Mouse (Mus musculus): Measurements from ENCODE around the gene Aldh1a1. TPM values are rescaled to one million over a fixed set of nuclear protein-coding genes. Genes with fewer than 3 reads are reported as not detected.

The Aldh1a1 gene
- polyA plus RNA-seq, 1 experiment from 2014 or later = 1.4 TPM

- ATAC-seq (ENCODE audit: low read depth) = no peak
- 88% methylated on average over 2 of the region's 2 CpGs for WGBS
- H3K9me3 ChIP-seq (ENCODE audit: control insufficient read depth, low read length) = no peaks in the 10 kb centered on the region
Observed at GRCm38 (mm10) chr19:20559952-20560351, 67.4 kb downstream of the Aldh1a1 start.

DNA sequence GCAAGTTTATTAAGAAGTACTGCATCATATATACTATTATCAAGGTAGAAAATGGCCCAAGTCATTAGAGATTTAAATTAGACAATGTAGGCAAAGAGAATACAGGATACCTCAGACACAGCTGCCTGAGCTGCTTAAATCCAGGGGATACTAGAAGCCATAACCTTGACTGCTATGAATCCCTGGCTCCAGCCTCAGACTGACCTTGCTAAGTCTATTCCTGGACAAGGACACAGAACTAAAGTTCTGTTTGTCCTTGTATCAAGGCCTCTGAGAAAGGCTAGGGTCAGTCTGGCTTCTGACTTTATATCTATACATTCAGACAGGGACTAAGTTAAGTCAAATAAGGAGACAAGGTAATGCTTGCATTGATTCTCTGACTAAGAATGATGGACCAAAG is 69.9 kb downstream of the Aldh1a1 start:
- no peaks in the 10 kb centered on the region for H3K36me3 ChIP-seq (ENCODE audit: control insufficient read depth, insufficient read depth, low read length)
- H3K4me2 ChIP-seq (ENCODE audit: low read depth, low read length) = no peak overlapping the region
- H3K27me3 ChIP-seq (ENCODE audit: control insufficient read depth, insufficient read depth, low read length) = no peaks in the 10 kb centered on the region
- no peaks in the 10 kb centered on the region for H3K9me3 ChIP-seq (ENCODE audit: control insufficient read depth, low read length)
- H3K27ac ChIP-seq (ENCODE audit: low read depth, low read length) = no peak overlapping the region
- no peaks in the 10 kb centered on the region for H3K4me1 ChIP-seq (ENCODE audit: control insufficient read depth, insufficient read depth, low read length)
- no peak overlapping the region for H3K9ac ChIP-seq (replicated peaks; ENCODE audit: low read depth, low read length)
- H3K4me3 ChIP-seq (ENCODE audit: low read depth, low read length) = no peak overlapping the region
- ATAC-seq (ENCODE audit: low read depth) = no peak

More at GRCm38 (mm10) chr19:20559952-20560351, 67.4 kb downstream of the Aldh1a1 start:
- H3K4me3 ChIP-seq (ENCODE audit: low read depth, low read length) = no peak overlapping the region
- no peak overlapping the region for H3K4me2 ChIP-seq (ENCODE audit: low read depth, low read length)
- no peaks in the 10 kb centered on the region for H3K36me3 ChIP-seq (ENCODE audit: control insufficient read depth, insufficient read depth, low read length)
- no peak overlapping the region for H3K27ac ChIP-seq (ENCODE audit: low read depth, low read length)
- no peaks in the 10 kb centered on the region for H3K27me3 ChIP-seq (ENCODE audit: control insufficient read depth, insufficient read depth, low read length)
- no peaks in the 10 kb centered on the region for H3K4me1 ChIP-seq (ENCODE audit: control insufficient read depth, insufficient read depth, low read length)
- H3K9ac ChIP-seq (replicated peaks; ENCODE audit: low read depth, low read length) = no peak overlapping the region

- no peak overlapping the region for H3K9ac ChIP-seq (replicated peaks; ENCODE audit: low read depth, low read length)
- H3K4me1 ChIP-seq (ENCODE audit: control insufficient read depth, insufficient read depth, low read length) = no peaks in the 10 kb centered on the region
- no peak overlapping the region for H3K27ac ChIP-seq (ENCODE audit: low read depth, low read length)
- H3K4me3 ChIP-seq (ENCODE audit: low read depth, low read length) = no peak overlapping the region
- H3K27me3 ChIP-seq (ENCODE audit: control insufficient read depth, insufficient read depth, low read length) = no peaks in the 10 kb centered on the region
- no peak overlapping the region for H3K4me2 ChIP-seq (ENCODE audit: low read depth, low read length)
- no peaks in the 10 kb centered on the region for H3K9me3 ChIP-seq (ENCODE audit: control insufficient read depth, low read length)
- WGBS = 81% methylated on average over 4 of the region's 4 CpGs
- no peak for ATAC-seq (ENCODE audit: low read depth)
- H3K36me3 ChIP-seq (ENCODE audit: control insufficient read depth, insufficient read depth, low read length) = no peaks in the 10 kb centered on the region
Observed at GRCm38 (mm10) chr19:20566294-20566693, 73.8 kb downstream of the Aldh1a1 start.

DNA sequence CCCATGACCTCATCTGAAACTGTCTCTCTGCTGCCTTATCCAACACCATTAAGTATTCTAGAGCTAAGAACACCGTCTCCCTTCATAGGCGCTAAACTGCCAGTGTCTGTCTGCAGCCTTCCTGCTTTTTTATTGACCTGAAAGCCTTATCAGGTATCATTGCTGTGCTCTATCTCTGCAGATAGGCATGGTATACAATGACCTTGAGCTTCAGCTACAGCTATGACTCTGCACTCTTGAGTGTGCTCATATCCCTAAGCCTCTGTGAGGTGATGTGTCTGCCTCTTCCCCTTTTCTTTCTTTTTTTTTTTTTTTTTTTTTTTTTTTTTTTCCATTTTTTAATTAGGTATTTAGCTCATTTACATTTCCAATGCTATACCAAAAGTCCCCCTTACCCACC is 74.5 kb downstream of the Aldh1a1 start:
- H3K9ac ChIP-seq (replicated peaks; ENCODE audit: low read depth, low read length) = no peak overlapping the region
- no peaks in the 10 kb centered on the region for H3K27me3 ChIP-seq (ENCODE audit: control insufficient read depth, insufficient read depth, low read length)
- no peaks in the 10 kb centered on the region for H3K4me1 ChIP-seq (ENCODE audit: control insufficient read depth, insufficient read depth, low read length)
- H3K4me3 ChIP-seq (ENCODE audit: low read depth, low read length) = no peak overlapping the region
- WGBS = 96% methylated on average over 2 of the region's 2 CpGs
- H3K36me3 ChIP-seq (ENCODE audit: control insufficient read depth, insufficient read depth, low read length) = no peaks in the 10 kb centered on the region
- no peak for ATAC-seq (ENCODE audit: low read depth)
- H3K4me2 ChIP-seq (ENCODE audit: low read depth, low read length) = no peak overlapping the region
- H3K27ac ChIP-seq (ENCODE audit: low read depth, low read length) = no peak overlapping the region
- H3K9me3 ChIP-seq (ENCODE audit: control insufficient read depth, low read length) = no peaks in the 10 kb centered on the region

GRCm38 (mm10) chr19:20576984-20577383 is 84.5 kb downstream of the Aldh1a1 start:
- no peak for ATAC-seq (ENCODE audit: low read depth)

DNA sequence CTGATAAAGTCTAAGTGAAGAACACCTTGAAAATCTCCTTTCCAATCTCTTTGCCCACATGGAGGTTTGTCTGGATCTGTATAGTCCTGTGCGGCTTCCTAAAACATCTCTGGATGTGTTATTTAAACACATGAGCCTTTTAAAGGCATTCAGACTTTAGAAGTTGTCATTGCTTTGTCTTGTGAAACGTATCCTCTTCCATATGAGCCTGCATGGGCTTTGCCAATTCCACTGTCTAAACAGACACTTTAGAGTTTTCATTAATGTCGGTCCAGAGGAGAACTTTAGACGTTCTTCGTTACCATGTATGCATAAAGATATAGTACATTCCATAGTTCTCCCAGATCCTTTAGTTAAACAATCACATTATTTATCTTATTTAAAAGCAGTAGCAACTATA is 84.9 kb downstream of the Aldh1a1 start:
- ATAC-seq (ENCODE audit: low read depth) = no peak
- H3K4me1 ChIP-seq (ENCODE audit: control insufficient read depth, insufficient read depth, low read length) = no peaks in the 10 kb centered on the region
- no peaks in the 10 kb centered on the region for H3K9me3 ChIP-seq (ENCODE audit: control insufficient read depth, low read length)
- H3K27ac ChIP-seq (ENCODE audit: low read depth, low read length) = no peak overlapping the region
- H3K27me3 ChIP-seq (ENCODE audit: control insufficient read depth, insufficient read depth, low read length) = no peaks in the 10 kb centered on the region
- no peak overlapping the region for H3K4me3 ChIP-seq (ENCODE audit: low read depth, low read length)
- H3K36me3 ChIP-seq (ENCODE audit: control insufficient read depth, insufficient read depth, low read length) = no peaks in the 10 kb centered on the region
- no peak overlapping the region for H3K9ac ChIP-seq (replicated peaks; ENCODE audit: low read depth, low read length)
- 84% methylated on average over 5 of the region's 5 CpGs for WGBS
- H3K4me2 ChIP-seq (ENCODE audit: low read depth, low read length) = no peak overlapping the region

More at GRCm38 (mm10) chr19:20576984-20577383, 84.5 kb downstream of the Aldh1a1 start:
- Histone ChIP-seq H3K27me3 (ENCODE audit: control insufficient read depth, insufficient read depth, low read length) (no peaks in the 10 kb centered on the region), H3K4me3 (ENCODE audit: low read depth, low read length) (no peak overlapping the region), H3K27ac (ENCODE audit: low read depth, low read length) (no peak overlapping the region), H3K36me3 (ENCODE audit: control insufficient read depth, insufficient read depth, low read length) (no peaks in the 10 kb centered on the region), H3K4me1 (ENCODE audit: control insufficient read depth, insufficient read depth, low read length) (no peaks in the 10 kb centered on the region), H3K4me2 (ENCODE audit: low read depth, low read length) (no peak overlapping the region), H3K9me3 (ENCODE audit: control insufficient read depth, low read length) (no peaks in the 10 kb centered on the region), H3K9ac (replicated peaks; ENCODE audit: low read depth, low read length) (no peak overlapping the region)
- WGBS = 83% methylated on average over 3 of the region's 3 CpGs

GRCm38 (mm10) chr19:20599951-20600350 is 107.4 kb downstream of the Aldh1a1 start:
- no peaks in the 10 kb centered on the region for H3K4me1 ChIP-seq (ENCODE audit: control insufficient read depth, insufficient read depth, low read length)
- no peak for ATAC-seq (ENCODE audit: low read depth)
- no peaks in the 10 kb centered on the region for H3K9me3 ChIP-seq (ENCODE audit: control insufficient read depth, low read length)
- H3K27me3 ChIP-seq (ENCODE audit: control insufficient read depth, insufficient read depth, low read length) = no peaks in the 10 kb centered on the region
- no peaks in the 10 kb centered on the region for H3K36me3 ChIP-seq (ENCODE audit: control insufficient read depth, insufficient read depth, low read length)
- H3K27ac ChIP-seq (ENCODE audit: low read depth, low read length) = no peak overlapping the region
- H3K4me2 ChIP-seq (ENCODE audit: low read depth, low read length) = no peak overlapping the region
- no peak overlapping the region for H3K9ac ChIP-seq (replicated peaks; ENCODE audit: low read depth, low read length)
- no peak overlapping the region for H3K4me3 ChIP-seq (ENCODE audit: low read depth, low read length)

- WGBS = 75% methylated on average over 3 of the region's 3 CpGs
- no peak overlapping the region for H3K4me2 ChIP-seq (ENCODE audit: low read depth, low read length)
- no peaks in the 10 kb centered on the region for H3K27me3 ChIP-seq (ENCODE audit: control insufficient read depth, insufficient read depth, low read length)
- H3K4me3 ChIP-seq (ENCODE audit: low read depth, low read length) = no peak overlapping the region
- H3K9me3 ChIP-seq (ENCODE audit: control insufficient read depth, low read length) = no peaks in the 10 kb centered on the region
- H3K27ac ChIP-seq (ENCODE audit: low read depth, low read length) = no peak overlapping the region
- no peaks in the 10 kb centered on the region for H3K4me1 ChIP-seq (ENCODE audit: control insufficient read depth, insufficient read depth, low read length)
- no peak overlapping the region for H3K9ac ChIP-seq (replicated peaks; ENCODE audit: low read depth, low read length)
- H3K36me3 ChIP-seq (ENCODE audit: control insufficient read depth, insufficient read depth, low read length) = no peaks in the 10 kb centered on the region
- no peak for ATAC-seq (ENCODE audit: low read depth)
Observed at GRCm38 (mm10) chr19:20601739-20602138, 109.2 kb downstream of the Aldh1a1 start.

- no peaks in the 10 kb centered on the region for H3K27me3 ChIP-seq (ENCODE audit: control insufficient read depth, insufficient read depth, low read length)
- ATAC-seq (ENCODE audit: low read depth) = no peak
- H3K36me3 ChIP-seq (ENCODE audit: control insufficient read depth, insufficient read depth, low read length) = no peaks in the 10 kb centered on the region
- H3K9ac ChIP-seq (replicated peaks; ENCODE audit: low read depth, low read length) = no peak overlapping the region
- H3K9me3 ChIP-seq (ENCODE audit: control insufficient read depth, low read length) = no peaks in the 10 kb centered on the region
- no peak overlapping the region for H3K27ac ChIP-seq (ENCODE audit: low read depth, low read length)
- WGBS = 94% methylated on average over 1 of the region's 1 CpGs
- H3K4me1 ChIP-seq (ENCODE audit: control insufficient read depth, insufficient read depth, low read length) = no peaks in the 10 kb centered on the region
- H3K4me3 ChIP-seq (ENCODE audit: low read depth, low read length) = no peak overlapping the region
- H3K4me2 ChIP-seq (ENCODE audit: low read depth, low read length) = no peak overlapping the region
Observed at GRCm38 (mm10) chr19:20603212-20603611, 110.7 kb downstream of the Aldh1a1 start.

GRCm38 (mm10) chr19:20603866-20604265 is 111.4 kb downstream of the Aldh1a1 start:
- Histone ChIP-seq H3K9ac (replicated peaks; ENCODE audit: low read depth, low read length) (no peak overlapping the region), H3K9me3 (ENCODE audit: control insufficient read depth, low read length) (no peaks in the 10 kb centered on the region), H3K4me2 (ENCODE audit: low read depth, low read length) (no peak overlapping the region), H3K27ac (ENCODE audit: low read depth, low read length) (no peak overlapping the region), H3K4me1 (ENCODE audit: control insufficient read depth, insufficient read depth, low read length) (no peaks in the 10 kb centered on the region), H3K4me3 (ENCODE audit: low read depth, low read length) (no peak overlapping the region), H3K36me3 (ENCODE audit: control insufficient read depth, insufficient read depth, low read length) (no peaks in the 10 kb centered on the region), H3K27me3 (ENCODE audit: control insufficient read depth, insufficient read depth, low read length) (no peaks in the 10 kb centered on the region)
- WGBS = 97% methylated on average over 2 of the region's 2 CpGs
- ATAC-seq (ENCODE audit: low read depth) = no peak

Data from neural tube, embryonic 14.5 days (tissue).